Mouse (Mus musculus): ENCODE measurements around the gene Pald1. TPM values are rescaled to one million over a fixed set of nuclear protein-coding genes. Genes with fewer than 3 reads are reported as not detected.

The Pald1 gene
- polyA plus RNA-seq, 1 experiment from 2014 or later = 3.7 TPM

DNA sequence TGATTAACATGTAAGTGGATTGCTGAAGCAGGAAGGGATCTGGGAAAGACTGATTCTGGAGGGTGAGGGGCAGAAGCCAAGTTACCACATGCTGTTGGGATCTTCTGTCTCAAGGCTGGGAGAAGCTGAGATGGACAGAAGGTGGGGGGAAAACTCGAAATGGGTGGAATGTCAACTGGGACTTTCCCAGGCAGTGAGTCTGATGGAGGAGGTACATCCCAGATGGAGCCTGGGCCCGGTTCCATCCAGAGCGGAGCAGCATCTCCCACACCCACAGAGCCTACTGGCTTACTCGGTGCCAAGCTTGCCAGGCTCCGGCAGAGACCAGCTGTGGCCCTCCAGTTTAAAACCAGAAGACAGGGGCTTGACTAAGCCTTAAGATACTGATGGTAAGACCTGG lies 52.3 kb downstream of the Pald1 start:
- no peak overlapping the region for H3K4me2 ChIP-seq (ENCODE audit: low read depth, low read length)
- no peak overlapping the region for H3K27ac ChIP-seq (ENCODE audit: low read depth)
- no peak for DNase-seq
- H3K4me1 ChIP-seq (ENCODE audit: insufficient read depth) = no peaks in the 10 kb centered on the region; the same call in 1 of the 2 replicates
- no peak overlapping the region for H3K4me3 ChIP-seq (ENCODE audit: low read depth, low read length)
- no peaks in the 10 kb centered on the region for H3K9me3 ChIP-seq (ENCODE audit: low read length)
- WGBS (ENCODE audit: insufficient replicate concordance) = 80% methylated on average over 5 of the region's 5 CpGs
- no peak for ATAC-seq
- no peak overlapping the region for H3K9ac ChIP-seq (replicated peaks)
- no peaks in the 10 kb centered on the region for H3K27me3 ChIP-seq (ENCODE audit: insufficient read depth, low read length)
- TF ChIP-seq EP300 (IDR thresholded peaks at IDR 0.05; ENCODE audit: low read depth) (no peak), CTCF (IDR thresholded peaks at IDR 0.05; ENCODE audit: low read depth) (no peak)
- H3K36me3 ChIP-seq (replicated peaks; ENCODE audit: insufficient read depth, low read length) = no peaks in the 10 kb centered on the region

DNA sequence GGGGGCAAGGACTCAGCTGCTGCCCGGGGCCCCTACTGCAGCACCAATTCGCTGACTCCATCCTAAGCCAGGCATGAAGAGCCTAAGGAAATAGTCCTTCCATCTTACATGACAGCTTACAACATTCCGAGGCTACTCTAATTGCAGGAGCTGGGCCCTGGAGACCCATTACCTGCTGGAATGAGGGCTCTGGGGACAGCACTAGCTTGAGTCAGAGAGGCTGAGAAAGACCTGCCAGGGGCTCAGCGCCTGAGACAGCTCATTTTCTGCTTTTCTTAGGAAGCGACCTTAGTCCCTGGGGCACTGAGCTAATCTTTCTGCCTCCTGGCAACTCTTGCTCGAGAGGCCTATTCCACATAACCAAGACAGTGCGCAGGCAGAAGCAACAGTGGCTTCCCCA lies 54.4 kb downstream of the Pald1 start:
- H3K9ac ChIP-seq (replicated peaks) = no peak overlapping the region
- no peaks in the 10 kb centered on the region for H3K27me3 ChIP-seq (ENCODE audit: insufficient read depth, low read length)
- no peak for ATAC-seq
- no peaks in the 10 kb centered on the region for H3K9me3 ChIP-seq (ENCODE audit: low read length)
- H3K4me1 ChIP-seq (ENCODE audit: insufficient read depth) = no peaks in the 10 kb centered on the region; the same call in 1 of the 2 replicates
- no peak for TF ChIP-seq EP300 (IDR thresholded peaks at IDR 0.05; ENCODE audit: low read depth)
- no peak for TF ChIP-seq CTCF (IDR thresholded peaks at IDR 0.05; ENCODE audit: low read depth)
- H3K4me3 ChIP-seq (ENCODE audit: low read depth, low read length) = no peak overlapping the region
- no peak for DNase-seq
- H3K27ac ChIP-seq (ENCODE audit: low read depth) = no peak overlapping the region
- 68% methylated on average over 7 of the region's 7 CpGs for WGBS (ENCODE audit: insufficient replicate concordance)
- H3K4me2 ChIP-seq (ENCODE audit: low read depth, low read length) = no peak overlapping the region
- H3K36me3 ChIP-seq (replicated peaks; ENCODE audit: insufficient read depth, low read length) = no peaks in the 10 kb centered on the region

GRCm38 (mm10) chr10:61327545-61327944 lies 55.8 kb downstream of the Pald1 start:
- Histone ChIP-seq H3K4me1 (ENCODE audit: insufficient read depth) (no peaks in the 10 kb centered on the region; the same call in 1 of the 2 replicates), H3K27ac (ENCODE audit: low read depth) (no peak overlapping the region), H3K4me2 (ENCODE audit: low read depth, low read length) (no peak overlapping the region), H3K36me3 (replicated peaks; ENCODE audit: insufficient read depth, low read length) (no peaks in the 10 kb centered on the region), H3K9me3 (ENCODE audit: low read length) (no peaks in the 10 kb centered on the region), H3K9ac (replicated peaks) (no peak overlapping the region), H3K27me3 (ENCODE audit: insufficient read depth, low read length) (no peaks in the 10 kb centered on the region), H3K4me3 (ENCODE audit: low read depth, low read length) (no peak overlapping the region)
- DNase-seq (no peak), ATAC-seq (peak; percentile 54; the same call in 1 of the 2 replicates)
- WGBS (ENCODE audit: insufficient replicate concordance) = 61% methylated on average over 10 of the region's 10 CpGs
- TF ChIP-seq EP300 (IDR thresholded peaks at IDR 0.05; ENCODE audit: low read depth) (no peak), CTCF (IDR thresholded peaks at IDR 0.05; ENCODE audit: low read depth) (no peak)

DNA sequence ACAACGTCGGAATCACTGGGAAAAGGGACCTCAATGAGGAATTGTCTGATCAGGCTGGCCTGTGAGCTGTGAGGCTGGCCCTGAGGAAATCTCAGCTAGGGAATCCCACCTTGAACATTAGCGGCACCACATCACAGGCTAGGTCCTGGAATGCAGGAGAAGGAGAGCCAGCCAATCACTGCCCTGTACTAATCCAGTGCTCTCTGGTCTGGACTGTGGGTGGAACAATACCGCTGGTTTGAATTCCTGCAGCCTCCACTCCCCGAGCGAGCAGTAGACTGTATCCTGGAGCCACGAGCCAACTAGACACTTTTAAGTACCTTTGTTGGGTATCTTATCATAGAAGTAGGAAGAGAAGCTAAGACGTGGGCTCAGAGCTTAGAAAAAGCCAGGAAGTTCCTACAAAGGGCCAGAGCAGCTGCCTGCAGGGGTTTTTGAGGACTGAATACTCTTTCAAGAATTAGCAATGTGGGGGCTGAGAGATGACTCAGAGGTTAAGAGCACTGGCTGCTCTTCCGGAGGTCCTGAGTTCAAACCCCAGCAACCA lies 57.5 kb downstream of the Pald1 start:
- H3K4me1 ChIP-seq (ENCODE audit: insufficient read depth) = no peaks in the 10 kb centered on the region; the same call in 1 of the 2 replicates
- H3K36me3 ChIP-seq (replicated peaks; ENCODE audit: insufficient read depth, low read length) = no peaks in the 10 kb centered on the region
- H3K4me3 ChIP-seq (ENCODE audit: low read depth, low read length) = no peak overlapping the region
- no peak for DNase-seq
- no peak for ATAC-seq
- WGBS (ENCODE audit: insufficient replicate concordance) = 63% methylated on average over 9 of the region's 9 CpGs
- H3K27me3 ChIP-seq (ENCODE audit: insufficient read depth, low read length) = no peaks in the 10 kb centered on the region
- no peak overlapping the region for H3K9ac ChIP-seq (replicated peaks)
- H3K9me3 ChIP-seq (ENCODE audit: low read length) = no peaks in the 10 kb centered on the region
- no peak overlapping the region for H3K27ac ChIP-seq (ENCODE audit: low read depth)
- no peak overlapping the region for H3K4me2 ChIP-seq (ENCODE audit: low read depth, low read length)
- TF ChIP-seq CTCF (IDR thresholded peaks at IDR 0.05; ENCODE audit: low read depth) = no peak
- no peak for TF ChIP-seq EP300 (IDR thresholded peaks at IDR 0.05; ENCODE audit: low read depth)

DNA sequence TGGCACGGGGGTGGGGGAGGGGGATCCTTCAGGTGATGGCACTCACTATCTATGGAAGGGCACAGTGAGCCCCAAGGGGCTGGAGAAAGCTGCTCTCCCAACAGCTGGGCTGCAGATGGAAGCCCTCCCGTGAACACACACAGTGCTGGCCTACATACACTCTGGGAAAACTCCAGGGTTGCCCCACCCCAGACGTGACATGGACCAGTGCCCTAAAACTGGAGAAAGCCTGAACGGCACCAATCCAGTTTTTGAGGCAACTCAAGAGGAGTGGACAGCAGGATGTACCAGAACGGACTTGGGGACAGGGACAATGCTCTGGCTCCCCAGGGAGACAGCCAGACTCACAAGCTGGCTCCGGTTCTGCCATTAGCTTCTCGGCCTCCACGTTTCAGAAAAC lies 58.6 kb downstream of the Pald1 start:
- no peaks in the 10 kb centered on the region for H3K9me3 ChIP-seq (ENCODE audit: low read length)
- H3K4me3 ChIP-seq (ENCODE audit: low read depth, low read length) = no peak overlapping the region
- no peak overlapping the region for H3K27ac ChIP-seq (ENCODE audit: low read depth)
- H3K4me1 ChIP-seq (ENCODE audit: insufficient read depth) = no peaks in the 10 kb centered on the region; the same call in 1 of the 2 replicates
- no peak for DNase-seq
- WGBS (ENCODE audit: insufficient replicate concordance) = 69% methylated on average over 8 of the region's 8 CpGs
- H3K9ac ChIP-seq (replicated peaks) = no peak overlapping the region
- H3K36me3 ChIP-seq (replicated peaks; ENCODE audit: insufficient read depth, low read length) = no peaks in the 10 kb centered on the region
- H3K4me2 ChIP-seq (ENCODE audit: low read depth, low read length) = no peak overlapping the region
- no peak for ATAC-seq
- no peak for TF ChIP-seq EP300 (IDR thresholded peaks at IDR 0.05; ENCODE audit: low read depth)
- no peak for TF ChIP-seq CTCF (IDR thresholded peaks at IDR 0.05; ENCODE audit: low read depth)
- H3K27me3 ChIP-seq (ENCODE audit: insufficient read depth, low read length) = no peaks in the 10 kb centered on the region

GRCm38 (mm10) chr10:61318527-61318926 lies 64.8 kb downstream of the Pald1 start:
- no peak for ATAC-seq
- Histone ChIP-seq H3K27me3 (ENCODE audit: insufficient read depth, low read length) (no peaks in the 10 kb centered on the region), H3K36me3 (replicated peaks; ENCODE audit: insufficient read depth, low read length) (no peaks in the 10 kb centered on the region), H3K4me2 (ENCODE audit: low read depth, low read length) (no peak overlapping the region), H3K4me3 (ENCODE audit: low read depth, low read length) (no peak overlapping the region), H3K9ac (replicated peaks) (no peak overlapping the region), H3K9me3 (ENCODE audit: low read length) (no peaks in the 10 kb centered on the region), H3K4me1 (ENCODE audit: insufficient read depth) (peaks cover 8% of the 10 kb centered on the region; the same call in 1 of the 2 replicates), H3K27ac (ENCODE audit: low read depth) (no peak overlapping the region)
- no peak; the same call in 1 of the 2 replicates for TF ChIP-seq CTCF (IDR thresholded peaks at IDR 0.05; ENCODE audit: low read depth)
- TF ChIP-seq EP300 (IDR thresholded peaks at IDR 0.05; ENCODE audit: low read depth) = no peak
- 73% methylated on average over 3 of the region's 3 CpGs for WGBS (ENCODE audit: insufficient replicate concordance)
- DNase-seq = no peak
